Mouse (Mus musculus) kidney, embryonic 15.5 days (tissue): ENCODE measurements around the gene Prl8a2. TPM values are rescaled to one million over a fixed set of nuclear protein-coding genes. Genes with fewer than 3 reads are reported as not detected.

ENCODE experiments used
- ATAC-seq: fragments of 200-750 bp; cut with Nextera tagmentation; replicated peaks from 2 replicates; pipeline ENCODE4 v1.8.0; 2017; ENCODE audit warnings: moderate TSS enrichment; ENCODE audit not compliant: low FRiP score
- H3K27ac ChIP-seq: fragments of 300-500 bp; sonication (generic); 2 replicates; pipeline ENCODE4 v1.5.1; 2015; ENCODE audit warnings: mild to moderate bottlenecking, inconsistent platforms
- H3K27me3 ChIP-seq: fragments of 300-500 bp; sonication (generic); 2 replicates; pipeline ENCODE4 v1.6.1; 2015; ENCODE audit warnings: inconsistent platforms
- H3K36me3 ChIP-seq: fragments of 300-500 bp; sonication (generic); 2 replicates; pipeline ENCODE4 v1.6.1; 2015; ENCODE audit warnings: inconsistent platforms
- H3K4me1 ChIP-seq: fragments of 300-500 bp; sonication (generic); 2 replicates; pipeline ENCODE4 v1.6.1; 2015; ENCODE audit warnings: inconsistent platforms
- H3K4me2 ChIP-seq: fragments of 300-500 bp; sonication (generic); 2 replicates; pipeline ENCODE4 v1.6.1; 2015; ENCODE audit warnings: moderate library complexity, mild to moderate bottlenecking, inconsistent platforms
- H3K4me3 ChIP-seq: fragments of 300-500 bp; sonication (generic); replicated peaks from 2 replicates; pipeline ENCODE4 v1.5.1; 2015; ENCODE audit warnings: mild to moderate bottlenecking, inconsistent platforms
- H3K9ac ChIP-seq: fragments of 300-500 bp; sonication (generic); 2 replicates; pipeline ENCODE4 v1.6.1; 2015; ENCODE audit warnings: mild to moderate bottlenecking, inconsistent platforms
- H3K9me3 ChIP-seq: fragments of 300-500 bp; sonication (generic); replicated peaks from 2 replicates; pipeline ENCODE4 v1.6.1; 2016; ENCODE audit warnings: inconsistent platforms
- WGBS: fragments of 180-500 bp; shearing (Covaris S2); methylation state at CpG from one replicate; pipeline ENCODE4 v1.1.7; 2015; ENCODE audit warnings: mixed read lengths; 5-methylcytosine and 5-hydroxymethylcytosine counted together
- polyA plus RNA-seq: library from polyadenylated mRNA; unstranded; fragments of >200 nt; fragmentation: Nextera tagmentation; extraction: Ambion mirVana; gene quantifications from 2 replicates; pipeline ENCODE4 v1.2.1, GENCODE M21; 2015

Prl8a2 gene
- not detected in 2 replicates for polyA plus RNA-seq

DNA sequence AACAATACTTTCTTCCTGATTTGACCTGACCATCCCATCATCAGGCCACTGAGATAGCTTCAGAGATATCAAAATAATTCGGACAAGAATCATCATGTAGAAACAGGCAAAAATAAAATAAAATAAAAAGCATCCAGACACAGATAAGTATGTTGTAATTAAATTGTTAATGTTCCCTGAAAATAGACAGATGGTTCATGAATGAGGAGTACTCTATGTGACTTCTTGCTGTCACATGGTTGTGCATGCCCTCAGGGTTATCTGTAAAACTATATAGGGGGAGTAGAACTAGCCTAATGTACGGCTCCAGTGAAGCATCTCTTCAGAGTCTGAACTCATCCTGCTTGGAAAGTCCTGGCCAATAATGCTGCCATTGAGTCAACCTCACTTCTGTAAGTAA is at the start of gene Prl8a2:
Prl8a2 (plus strand) TSS at position 301 of the 400 bp plus-strand sequence.
- 60% methylated on average over 2 of the region's 2 CpGs for WGBS
- no peaks in the 10 kb centered on the region for H3K36me3 ChIP-seq

DNA sequence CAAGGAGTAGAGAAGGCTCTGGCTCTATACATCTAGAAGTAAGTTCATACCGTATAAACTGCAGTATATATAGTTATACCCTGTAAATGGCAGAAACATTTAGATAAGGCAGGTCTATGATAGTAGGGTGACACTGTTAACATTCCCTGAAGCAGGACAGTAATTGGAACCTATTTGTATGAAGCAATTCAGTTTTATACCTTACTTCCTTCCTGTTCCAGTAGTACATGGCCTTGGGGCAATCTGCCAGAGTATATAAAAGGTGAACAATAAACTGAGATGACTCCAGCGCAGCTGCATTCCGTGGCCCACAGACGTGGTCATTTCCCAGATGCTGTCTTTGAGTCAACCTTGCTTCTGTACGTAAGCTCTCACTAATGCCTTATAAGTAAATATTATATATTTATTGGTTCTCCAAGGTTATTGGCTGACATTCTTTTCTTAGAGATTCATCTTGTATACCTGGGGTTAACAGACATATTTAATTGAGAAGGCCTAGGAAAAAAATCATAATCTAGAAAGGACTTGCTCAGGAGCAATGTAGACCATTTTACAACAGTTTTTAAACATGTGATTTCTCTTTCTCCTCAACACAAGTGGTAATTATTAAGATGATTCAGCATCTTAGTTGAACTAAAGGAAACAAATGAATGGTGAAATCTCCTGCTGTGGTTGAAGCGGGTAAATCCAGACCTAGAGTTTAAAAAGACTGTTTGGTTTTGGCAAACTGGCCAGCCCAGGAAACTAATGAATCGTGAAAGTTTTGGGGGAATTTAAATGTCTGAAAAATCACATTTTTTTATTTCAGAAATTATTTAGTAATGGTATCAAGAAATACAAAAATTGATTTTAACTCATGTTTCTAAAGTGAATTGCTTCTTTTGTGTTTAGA is 32.9 kb upstream of the Prl8a2 start, which contains the start of gene Prl6a1:
Prl6a1 (plus strand) TSS at position 294 of the 892 bp plus-strand sequence.
- Histone ChIP-seq H3K9ac (no peak within 1 kb of the TSS), H3K4me3 (no peak within 1 kb of the TSS), H3K36me3 (no peaks in the 10 kb centered on the region), H3K27ac (no peak within 1 kb of the TSS), H3K9me3 (no peaks in the 10 kb centered on the region), H3K4me2 (no peak within 1 kb of the TSS), H3K4me1 (no peaks in the 10 kb centered on the region), H3K27me3 (no peaks in the 10 kb centered on the region)
- no peak for ATAC-seq
- 72% methylated on average over 7 of the region's 7 CpGs for whole genome bisulfite sequencing

More for the DNA sequence above, at the start of gene Prl8a2:
- Histone ChIP-seq H3K4me3 (no peak within 1 kb of the TSS), H3K4me1 (no peaks in the 10 kb centered on the region), H3K27ac (no peak within 1 kb of the TSS), H3K27me3 (no peaks in the 10 kb centered on the region), H3K9me3 (no peaks in the 10 kb centered on the region), H3K9ac (no peak within 1 kb of the TSS), H3K4me2 (no peak within 1 kb of the TSS)
- no peak for ATAC-seq

DNA sequence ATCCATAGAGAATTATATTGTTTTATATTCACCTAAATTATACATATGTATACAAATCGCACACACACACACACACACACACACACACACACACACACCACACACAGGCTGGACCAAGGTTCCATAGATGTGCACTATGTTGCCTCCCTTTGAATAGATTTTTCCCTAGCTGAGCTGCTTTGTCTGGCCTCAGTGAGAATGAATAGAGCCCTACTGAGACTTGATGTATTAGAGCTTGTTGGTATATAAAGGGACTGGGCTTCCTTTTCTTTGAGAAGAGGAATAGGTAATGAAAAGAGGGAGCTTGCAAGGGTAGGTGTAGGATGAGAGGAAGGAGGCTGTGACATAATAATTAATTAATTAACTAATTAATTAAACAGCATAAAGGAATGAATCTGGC is 10.5 kb upstream of the Prl8a2 start:
- H3K4me2 ChIP-seq, result no peak overlapping the region
- WGBS, result 95% methylated on average over 1 of the region's 1 CpGs
- no peak overlapping the region for H3K27ac ChIP-seq
- H3K9ac ChIP-seq, result no peak overlapping the region
- H3K36me3 ChIP-seq, result no peaks in the 10 kb centered on the region
- H3K9me3 ChIP-seq, result no peaks in the 10 kb centered on the region
- H3K4me1 ChIP-seq, result no peaks in the 10 kb centered on the region
- no peak overlapping the region for H3K4me3 ChIP-seq
- ATAC-seq, result no peak
- H3K27me3 ChIP-seq, result no peaks in the 10 kb centered on the region

DNA sequence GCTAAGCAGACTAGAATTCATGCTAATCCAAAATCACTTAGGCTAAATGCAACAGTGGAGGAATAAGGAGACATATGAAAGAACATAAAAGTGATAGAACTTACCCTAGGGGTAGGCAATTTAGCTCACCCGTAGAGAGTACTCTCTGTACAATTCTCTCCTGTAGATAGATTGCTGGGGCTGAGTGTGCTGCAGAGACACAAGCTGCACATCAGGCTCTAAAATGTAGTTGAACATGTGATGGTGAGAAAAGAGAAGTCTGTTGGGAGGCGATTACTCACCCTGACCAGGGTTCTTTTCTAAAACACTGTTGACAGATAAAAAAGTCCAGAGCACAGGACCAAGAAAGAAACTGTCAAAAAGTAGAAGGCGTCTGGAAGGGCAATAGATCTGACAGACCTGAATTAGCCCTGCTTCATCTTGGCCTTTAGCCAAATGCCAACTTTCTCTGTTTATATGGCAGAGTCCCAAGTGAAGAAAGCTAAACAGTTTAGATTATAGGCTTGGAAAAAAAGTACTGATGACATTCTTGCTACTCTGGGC is 2.7 kb upstream of the Prl8a2 start:
- WGBS, result 72% methylated on average over 3 of the region's 3 CpGs

DNA sequence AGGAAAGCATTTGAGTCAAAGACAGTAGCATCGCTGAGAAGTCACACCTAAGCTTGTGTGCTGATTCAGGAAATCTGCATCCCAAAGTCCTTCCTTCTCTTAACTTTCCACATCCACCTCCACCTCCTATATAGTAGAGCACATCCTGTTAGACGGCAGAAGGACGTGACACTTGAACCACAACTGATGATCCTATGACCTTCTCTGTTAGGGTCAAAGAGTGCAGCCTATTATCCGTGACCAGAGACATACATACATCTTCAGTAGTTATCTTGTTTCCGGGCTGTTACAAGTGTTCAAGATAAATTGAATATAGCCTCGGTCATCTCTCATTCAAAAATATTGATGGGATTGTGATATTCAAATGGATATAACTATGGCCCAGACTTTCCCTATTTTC is 45.3 kb downstream of the Prl8a2 start, which contains the start of gene Prl2b1:
Prl2b1 (minus strand) TSS at position 101 of the 400 bp plus-strand sequence.
- Histone ChIP-seq H3K36me3 (no peaks in the 10 kb centered on the region), H3K9ac (no peak within 1 kb of the TSS), H3K27me3 (no peaks in the 10 kb centered on the region), H3K4me1 (no peaks in the 10 kb centered on the region), H3K4me2 (no peak within 1 kb of the TSS), H3K27ac (no peak within 1 kb of the TSS), H3K4me3 (no peak within 1 kb of the TSS), H3K9me3 (no peaks in the 10 kb centered on the region)
- WGBS, result 73% methylated on average over 6 of the region's 6 CpGs
- no peak for ATAC-seq

More for the DNA sequence above, 2.7 kb upstream of the Prl8a2 start:
- Histone ChIP-seq H3K27me3 (no peaks in the 10 kb centered on the region), H3K9ac (no peak overlapping the region), H3K36me3 (no peaks in the 10 kb centered on the region), H3K4me1 (no peaks in the 10 kb centered on the region), H3K9me3 (no peaks in the 10 kb centered on the region), H3K27ac (no peak overlapping the region), H3K4me2 (no peak overlapping the region), H3K4me3 (no peak overlapping the region)
- no peak for ATAC-seq

DNA sequence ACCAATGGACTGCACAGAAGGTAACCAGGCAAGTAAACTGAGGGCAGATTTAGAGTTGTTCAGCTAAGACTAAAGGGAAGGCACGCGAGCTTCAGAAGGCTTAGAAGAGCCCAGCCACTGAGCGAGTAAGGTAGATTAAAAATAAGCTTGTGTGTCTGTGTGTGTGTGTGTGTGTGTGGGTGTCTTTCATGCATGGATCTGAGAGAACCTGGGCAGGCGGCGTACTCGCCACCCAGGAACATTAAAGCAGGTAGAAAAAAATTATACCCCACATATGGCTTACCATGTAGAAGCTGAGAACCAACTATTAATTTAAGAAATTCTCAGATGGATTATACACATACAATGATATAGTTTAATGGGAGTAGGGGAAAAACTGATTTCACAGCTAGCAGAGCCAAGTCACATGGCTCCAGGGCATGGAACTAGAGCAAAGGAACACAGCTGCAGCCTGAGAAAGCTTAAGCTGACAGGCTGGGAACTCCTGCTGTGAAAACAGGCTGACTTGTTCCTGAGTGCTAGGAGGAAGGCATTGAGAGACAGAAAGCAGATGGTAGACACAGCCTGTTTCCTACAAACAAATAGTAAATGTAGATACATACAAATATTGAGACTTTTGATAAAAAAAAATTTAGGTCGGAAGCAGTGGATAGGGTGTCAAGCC is 53.7 kb downstream of the Prl8a2 start:
- Histone ChIP-seq H3K9ac (no peak overlapping the region), H3K4me1 (no peaks in the 10 kb centered on the region), H3K4me3 (no peak overlapping the region), H3K36me3 (no peaks in the 10 kb centered on the region), H3K9me3 (no peaks in the 10 kb centered on the region), H3K4me2 (no peak overlapping the region), H3K27ac (no peak overlapping the region), H3K27me3 (no peaks in the 10 kb centered on the region)
- ATAC-seq, result no peak
- WGBS, result 89% methylated on average over 7 of the region's 7 CpGs

Other genes starting within 250 kb of the Prl8a2 start
- not detected in 2 replicates for gene Prl3d2, start 224.0 kb upstream of the Prl8a2 start, polyA plus RNA-seq
- gene Prl3d3, start 188.9 kb upstream of the Prl8a2 start, polyA plus RNA-seq, result not detected in 2 replicates
- not detected in 2 replicates for gene Prl3c1, start 149.0 kb upstream of the Prl8a2 start, polyA plus RNA-seq
- 0.32 TPM in 1 of 2 replicates, not detected in the other for gene Prl3b1, start 103.8 kb upstream of the Prl8a2 start, polyA plus RNA-seq
- gene Prl3a1, start 86.2 kb upstream of the Prl8a2 start, polyA plus RNA-seq, result not detected in 2 replicates
- not detected in 2 replicates for gene Prl6a1, start 33.0 kb upstream of the Prl8a2 start, polyA plus RNA-seq
- gene Prl2b1, start 45.2 kb downstream of the Prl8a2 start, polyA plus RNA-seq, result not detected in 2 replicates
- gene Prl8a6, start 93.0 kb downstream of the Prl8a2 start, polyA plus RNA-seq, result not detected in 2 replicates
- not detected in 2 replicates for gene Prl8a8, start 167.5 kb downstream of the Prl8a2 start, polyA plus RNA-seq
- not detected in 2 replicates for gene Prl8a9, start 218.9 kb downstream of the Prl8a2 start, polyA plus RNA-seq
- gene Prl8a1, start 236.5 kb downstream of the Prl8a2 start, polyA plus RNA-seq, result not detected in 2 replicates